Mouse (Mus musculus) kidney, embryonic 14.5 days (tissue): ENCODE results near the gene Olfr1382. TPM values are rescaled to one million over a fixed set of nuclear protein-coding genes. Genes with fewer than 3 reads are reported as not detected.
A peak's percentile ranks its signal among the peaks of the same experiment; 100 is the strongest.
"Not testable (repeated sequence)": the region's sequence is repeated elsewhere in the genome, so short reads cannot be mapped to it uniquely, and the experiment has no call there.

Experiments used
- ATAC-seq: fragments of 200-750 bp; cut with Nextera tagmentation; 2 replicates; pipeline ENCODE4 v1.8.0; 2017; ENCODE audit warnings: moderate number of reproducible peaks, mild to moderate bottlenecking, moderate TSS enrichment, moderate library complexity; ENCODE audit not compliant: low FRiP score, low TSS enrichment
- H3K27ac ChIP-seq: fragments of 300-500 bp; sonication (generic); 2 replicates; pipeline ENCODE4 v1.5.1; 2014; ENCODE audit warnings: low read depth, mild to moderate bottlenecking, low read length, moderate library complexity, mixed read lengths
- H3K27me3 ChIP-seq: fragments of 300-500 bp; sonication (generic); 2 replicates; pipeline ENCODE4 v1.6.1; 2014; ENCODE audit warnings: mild to moderate bottlenecking, low read length; ENCODE audit not compliant: control insufficient read depth, insufficient read depth
- H3K36me3 ChIP-seq: fragments of 300-500 bp; sonication (generic); 2 replicates; pipeline ENCODE4 v1.6.1; 2014; ENCODE audit warnings: low read length, mixed read lengths; ENCODE audit not compliant: control insufficient read depth, insufficient read depth
- H3K4me1 ChIP-seq: fragments of 300-500 bp; sonication (generic); 2 replicates; pipeline ENCODE4 v1.6.1; 2014; ENCODE audit warnings: low read length, mixed read lengths; ENCODE audit not compliant: control insufficient read depth, insufficient read depth
- H3K4me2 ChIP-seq: fragments of 300-500 bp; sonication (generic); replicated peaks from 2 replicates; pipeline ENCODE4 v1.6.1; 2014; ENCODE audit warnings: low read depth, mild to moderate bottlenecking, low read length
- H3K4me3 ChIP-seq: fragments of 300-500 bp; sonication (generic); 2 replicates; pipeline ENCODE4 v1.5.1; 2014; ENCODE audit warnings: mild to moderate bottlenecking, low read length
- H3K9ac ChIP-seq: fragments of 300-500 bp; sonication (generic); 2 replicates; pipeline ENCODE4 v1.6.1; 2014; ENCODE audit warnings: low read depth, mild to moderate bottlenecking, low read length, moderate library complexity
- H3K9me3 ChIP-seq: fragments of 300-500 bp; sonication (generic); 2 replicates; pipeline ENCODE4 v1.6.1; 2016; ENCODE audit warnings: low read length; ENCODE audit not compliant: control insufficient read depth
- WGBS: fragments of 180-500 bp; shearing (Covaris S2); extraction: QIAGEN DNeasy Blood & Tissue Kit; methylation state at CpG from one replicate; pipeline ENCODE4 v1.1.7; 2014; 5-methylcytosine and 5-hydroxymethylcytosine counted together
- polyA plus RNA-seq: library from polyadenylated mRNA; unstranded; fragments of >200 nt; fragmentation: Nextera tagmentation; extraction: Ambion mirVana; gene quantifications from 2 replicates; pipeline ENCODE4 v1.2.1, GENCODE M21; 2014

Olfr1382 gene
- not detected in 2 replicates for polyA plus RNA-seq

DNA sequence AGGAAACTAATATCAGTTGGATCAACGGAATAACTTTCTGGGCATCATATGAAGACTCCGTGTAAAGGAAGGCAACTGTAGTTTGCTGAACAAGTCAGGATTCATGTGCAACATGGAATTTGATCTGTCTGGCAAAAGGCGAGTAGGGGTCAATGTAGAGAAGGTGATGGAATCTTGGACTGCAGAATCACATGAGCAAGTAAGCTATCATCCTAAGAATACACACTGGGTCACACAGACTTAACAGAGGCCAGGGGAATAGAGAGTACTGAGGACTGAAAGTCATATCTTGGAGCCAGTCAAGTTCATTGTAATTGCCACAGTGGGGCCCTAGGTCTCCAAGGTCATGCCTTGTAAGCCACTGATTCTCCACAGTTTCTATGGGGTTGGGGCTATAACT is at the start of gene Olfr1382:
Gene Olfr1382, plus strand, starts transcription at position 301 of the 400 bp plus-strand sequence.
- no peak within 1 kb of the TSS for H3K9ac ChIP-seq
- no peak for ATAC-seq
- H3K27ac ChIP-seq, result no peak within 1 kb of the TSS
- H3K9me3 ChIP-seq, result no peaks in the 10 kb centered on the region
- H3K36me3 ChIP-seq, result no peaks in the 10 kb centered on the region
- H3K4me2 ChIP-seq, result no peak within 1 kb of the TSS
- H3K27me3 ChIP-seq, result no peaks in the 10 kb centered on the region
- H3K4me3 ChIP-seq, result no peak within 1 kb of the TSS
- no peaks in the 10 kb centered on the region for H3K4me1 ChIP-seq
- 85% methylated on average over 3 of the region's 3 CpGs for WGBS

DNA sequence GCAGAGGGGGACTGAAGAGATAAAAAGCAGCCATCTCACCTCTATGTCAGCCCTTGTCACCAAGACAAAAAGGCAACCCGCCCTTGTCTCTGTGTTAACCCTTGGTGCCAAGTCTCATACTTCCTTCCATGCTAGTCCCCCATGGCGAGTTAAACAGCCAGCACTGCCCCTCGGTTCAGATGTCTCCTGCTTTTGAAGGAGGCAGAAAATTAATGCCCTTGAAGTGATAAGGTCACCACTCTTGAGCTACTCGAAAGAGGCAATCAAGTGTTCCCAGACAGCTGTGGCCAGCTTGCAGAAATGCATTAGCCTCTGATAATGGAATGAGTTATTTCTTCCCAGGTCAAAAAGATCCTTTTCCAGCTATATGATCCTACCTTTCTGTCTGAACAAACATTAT is 42.1 kb upstream of the Olfr1382 start:
- ATAC-seq, result peak; percentile 94
- no peaks in the 10 kb centered on the region for H3K27me3 ChIP-seq
- 11% methylated on average over 4 of the region's 4 CpGs for WGBS

DNA sequence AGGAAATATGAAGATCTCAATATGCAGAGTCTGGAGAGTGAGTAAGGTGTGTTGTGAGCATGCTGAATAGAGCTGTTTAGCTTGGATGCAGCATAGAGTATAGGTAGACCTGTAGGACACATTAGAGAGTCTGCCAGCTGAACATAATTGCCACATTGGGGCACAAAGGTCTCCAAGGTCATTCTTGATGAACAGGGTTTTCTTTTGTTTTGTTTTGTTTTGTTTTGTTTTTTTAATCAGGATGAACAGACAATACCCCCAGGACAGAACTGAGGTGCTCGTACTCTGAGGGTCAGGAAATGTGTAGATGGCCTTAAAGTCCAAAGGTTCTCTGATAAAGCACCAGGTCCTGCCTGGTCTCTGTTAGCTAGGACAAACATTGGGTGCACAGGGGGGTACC is 39.3 kb upstream of the Olfr1382 start, which contains the start of gene Olfr1385:
Gene Olfr1385, plus strand, starts transcription at position 301 of the 400 bp plus-strand sequence.
- not testable (repeated sequence) for ATAC-seq, H3K9ac ChIP-seq, H3K27ac ChIP-seq, H3K4me3 ChIP-seq, H3K36me3 ChIP-seq, H3K9me3 ChIP-seq, H3K27me3 ChIP-seq, H3K4me1 ChIP-seq, H3K4me2 ChIP-seq
- WGBS, result 80% methylated on average over 1 of the region's 1 CpGs

More for the DNA sequence above, 42.1 kb upstream of the Olfr1382 start:
- Histone ChIP-seq H3K4me2 (no peak overlapping the region), H3K9ac (no peak overlapping the region), H3K4me1 (no peaks in the 10 kb centered on the region), H3K27ac (no peak overlapping the region), H3K36me3 (no peaks in the 10 kb centered on the region), H3K9me3 (no peaks in the 10 kb centered on the region), H3K4me3 (no peak overlapping the region)

DNA sequence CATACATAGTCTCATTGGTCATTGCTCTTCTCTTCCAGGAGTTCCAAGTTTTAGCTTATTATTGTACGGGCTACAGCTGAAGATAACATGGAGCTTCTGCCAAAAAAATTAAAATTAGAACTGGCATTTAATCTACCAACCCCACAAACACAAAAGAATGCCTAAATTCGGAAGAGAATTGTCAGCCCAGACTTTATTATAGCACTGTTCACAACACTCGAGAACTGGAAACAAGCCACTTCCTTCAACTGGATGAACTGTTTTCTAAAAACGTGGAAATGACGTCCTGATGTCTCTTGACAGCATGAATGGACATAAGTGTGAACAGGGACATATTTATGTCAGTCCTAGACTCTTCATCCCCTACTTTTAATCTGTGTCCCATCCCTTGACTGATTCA is 10.0 kb upstream of the Olfr1382 start:
- Histone ChIP-seq H3K4me3 (no peak overlapping the region), H3K4me1 (no peaks in the 10 kb centered on the region), H3K9me3 (no peaks in the 10 kb centered on the region), H3K9ac (no peak overlapping the region), H3K27ac (no peak overlapping the region), H3K4me2 (no peak overlapping the region), H3K36me3 (no peaks in the 10 kb centered on the region), H3K27me3 (no peaks in the 10 kb centered on the region)
- 78% methylated on average over 5 of the region's 5 CpGs for WGBS
- no peak for ATAC-seq

DNA sequence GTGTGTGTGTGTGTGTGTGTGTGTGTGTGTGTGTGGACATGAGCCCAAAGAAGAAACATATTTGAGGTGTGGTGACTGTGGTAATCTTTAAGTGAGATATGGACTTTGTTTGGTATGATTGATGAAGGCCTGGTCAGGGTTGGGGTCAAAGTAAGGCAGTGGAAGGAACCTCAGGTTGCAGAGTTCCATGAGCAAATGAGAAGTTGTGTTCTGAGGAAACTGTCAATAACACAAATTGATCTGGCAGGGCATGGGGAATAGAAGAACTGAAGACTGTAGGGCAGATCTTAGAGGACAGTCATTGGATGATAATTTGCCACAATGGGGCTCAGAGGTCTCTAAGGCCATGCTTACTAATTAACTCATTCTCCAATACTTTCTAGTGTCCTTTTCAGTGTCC is 8.7 kb upstream of the Olfr1382 start, which contains the start of gene Olfr1383:
Gene Olfr1383, plus strand, starts transcription at position 301 of the 400 bp plus-strand sequence.
- H3K4me3 ChIP-seq, result no peak within 1 kb of the TSS
- no peaks in the 10 kb centered on the region for H3K27me3 ChIP-seq
- ATAC-seq, result no peak
- H3K9me3 ChIP-seq, result no peaks in the 10 kb centered on the region
- no peak within 1 kb of the TSS for H3K4me2 ChIP-seq
- H3K4me1 ChIP-seq, result no peaks in the 10 kb centered on the region
- H3K9ac ChIP-seq, result no peak within 1 kb of the TSS
- no peak within 1 kb of the TSS for H3K27ac ChIP-seq
- no peaks in the 10 kb centered on the region for H3K36me3 ChIP-seq

- H3K27ac ChIP-seq, result no peak overlapping the region
- no peaks in the 10 kb centered on the region for H3K9me3 ChIP-seq
- H3K36me3 ChIP-seq, result no peaks in the 10 kb centered on the region
- H3K4me1 ChIP-seq, result no peaks in the 10 kb centered on the region
- H3K9ac ChIP-seq, result no peak overlapping the region
- no peak overlapping the region for H3K4me3 ChIP-seq
- H3K4me2 ChIP-seq, result no peak overlapping the region
- ATAC-seq, result no peak
- H3K27me3 ChIP-seq, result no peaks in the 10 kb centered on the region
Observed at GRCm38 (mm10) chr11:49532761-49533160, 4.7 kb downstream of the Olfr1382 start.

DNA sequence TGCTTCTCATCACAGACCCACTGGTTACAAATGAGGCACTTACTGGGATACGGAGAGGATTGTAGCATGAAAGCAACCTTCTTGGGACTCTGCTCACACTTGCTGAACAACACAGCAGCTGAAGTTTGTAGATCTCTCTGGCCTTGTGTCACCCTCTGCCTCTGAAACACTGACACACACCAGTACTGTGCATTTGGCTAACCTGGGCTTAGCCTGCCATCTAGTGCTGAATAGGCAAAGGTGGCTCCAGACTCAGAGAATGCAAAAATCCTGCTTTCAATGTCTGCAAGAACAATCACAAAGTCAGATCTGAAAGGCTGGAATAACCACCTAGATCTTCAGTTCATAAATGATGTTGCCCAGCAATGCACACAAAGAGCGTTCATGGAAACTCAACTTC is 8.6 kb downstream of the Olfr1382 start:
- not testable (repeated sequence) for H3K9me3 ChIP-seq, ATAC-seq, H3K4me3 ChIP-seq, H3K27me3 ChIP-seq, H3K4me1 ChIP-seq, H3K4me2 ChIP-seq, H3K27ac ChIP-seq, H3K36me3 ChIP-seq, H3K9ac ChIP-seq
- 78% methylated on average over 2 of the region's 2 CpGs for WGBS

DNA sequence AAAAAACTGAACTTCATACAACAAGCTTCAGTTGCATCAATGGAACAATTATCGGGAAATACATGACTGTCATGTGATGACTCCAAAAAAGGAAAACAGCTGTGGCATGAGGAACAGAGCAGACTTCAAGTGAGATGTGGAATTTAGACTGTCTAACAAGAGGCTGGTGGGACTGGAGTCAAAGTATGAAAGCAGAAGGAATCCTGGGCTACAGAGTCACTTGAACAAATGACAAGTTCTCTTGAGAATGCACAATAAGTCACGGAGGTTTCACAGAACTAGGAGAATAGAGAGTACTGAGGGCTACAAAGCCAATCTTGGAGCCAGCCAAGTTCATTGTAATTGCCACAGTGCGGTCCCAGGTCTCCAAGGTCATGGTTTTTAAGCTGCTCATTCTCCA is 15.1 kb downstream of the Olfr1382 start, which contains the start of gene Olfr1381:
Gene Olfr1381, plus strand, starts transcription at position 301 of the 400 bp plus-strand sequence.
- WGBS, result 60% methylated on average over 3 of the region's 3 CpGs
- ATAC-seq, H3K4me3 ChIP-seq, H3K9ac ChIP-seq, H3K27me3 ChIP-seq, H3K4me2 ChIP-seq, H3K9me3 ChIP-seq, H3K36me3 ChIP-seq, H3K27ac ChIP-seq, H3K4me1 ChIP-seq: not testable (repeated sequence)

DNA sequence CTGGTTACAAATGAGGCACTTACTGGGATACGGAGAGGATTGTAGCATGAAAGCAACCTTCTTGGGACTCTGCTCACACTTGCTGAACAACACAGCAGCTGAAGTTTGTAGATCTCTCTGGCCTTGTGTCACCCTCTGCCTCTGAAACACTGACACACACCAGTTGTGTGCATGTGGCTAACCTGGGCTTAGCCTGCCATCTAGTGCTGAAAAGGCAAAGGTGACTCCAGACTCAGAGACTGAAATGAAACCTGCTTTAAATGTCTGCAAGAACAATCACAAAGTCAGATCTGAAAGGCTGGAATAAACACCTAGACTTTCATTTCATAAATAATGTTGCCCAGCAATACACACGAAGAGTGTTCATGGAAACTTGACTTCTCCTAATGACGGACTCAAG is 26.0 kb downstream of the Olfr1382 start:
- not testable (repeated sequence) for H3K27ac ChIP-seq, H3K4me1 ChIP-seq, H3K9ac ChIP-seq, H3K4me2 ChIP-seq, H3K9me3 ChIP-seq, H3K4me3 ChIP-seq, H3K36me3 ChIP-seq, ATAC-seq, H3K27me3 ChIP-seq
- 72% methylated on average over 3 of the region's 3 CpGs for WGBS
